Mouse (Mus musculus) heart, adult 18-20 months (tissue): ENCODE measurements at regions not wholly inside any gene's neighbourhood (a gene's known extent, or its start where the extent isn't known, plus 50 kb on each side); places are given as distances from the start of the nearest gene placed in this dataset.

Experiments used
- DNase-seq, 2 experiments: peaks; one replicate each; pipeline ENCODE4 v3.0.0; 2021 to 2022; ENCODE audit warnings: mixed read lengths in 1 of 2

- DNase-seq, result no peak
Observed at GRCm38 (mm10) chr2:74349809-74350208, 229.4 kb downstream of the Lnpk start.

- no peak for DNase-seq
Observed at GRCm38 (mm10) chr2:74306301-74306700, 272.9 kb downstream of the Lnpk start.

DNA sequence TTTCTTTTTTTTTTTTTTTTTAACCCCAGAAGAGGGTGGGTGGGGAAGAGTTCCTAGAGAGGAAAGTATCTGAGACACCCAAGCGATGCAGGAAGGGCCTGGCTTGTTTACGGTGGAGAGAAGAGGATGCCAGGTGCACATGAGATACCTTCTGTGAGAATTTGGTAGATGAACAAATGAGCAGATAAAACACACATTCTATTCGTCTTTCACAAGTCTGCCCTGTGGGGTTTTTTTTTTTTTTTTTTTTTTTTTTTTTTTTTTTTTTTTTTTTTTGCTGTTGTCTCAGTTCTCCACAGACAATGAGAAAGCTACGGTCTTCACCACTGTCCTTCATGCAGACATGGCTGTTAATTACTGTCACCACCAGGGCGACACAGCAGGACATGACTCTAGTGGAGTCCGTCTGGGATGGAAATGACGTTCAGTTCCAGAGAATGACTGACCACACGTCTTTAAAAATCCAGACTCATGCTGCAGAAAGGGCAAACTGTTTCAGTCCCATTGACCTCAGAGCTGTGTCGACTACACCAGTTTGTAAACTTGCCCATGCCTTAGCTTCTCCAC is 278.3 kb downstream of the Lnpk start:
- no peak for DNase-seq

DNA sequence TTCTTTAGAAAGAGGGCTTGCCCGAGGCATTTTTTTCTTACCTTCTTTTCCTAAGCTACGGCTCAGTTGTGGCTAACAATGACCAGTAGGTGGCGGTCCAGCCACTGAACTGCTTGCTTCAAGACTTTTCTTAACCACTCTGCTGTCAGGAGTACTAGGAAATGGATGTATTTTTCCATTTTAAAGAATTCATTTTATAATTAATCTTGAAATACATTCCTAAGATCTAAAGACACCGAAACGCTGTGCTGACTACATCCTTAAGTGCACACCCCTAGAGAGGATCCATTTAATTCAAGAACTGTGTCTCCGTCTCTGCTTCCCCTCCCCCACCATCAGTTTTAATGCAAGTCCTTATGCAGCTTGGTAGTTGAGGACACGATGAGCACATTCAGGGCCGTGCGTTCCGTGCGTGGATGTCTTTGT is 278.9 kb downstream of the Lnpk start:
- DNase-seq, result peak; percentile 16 to 56

GRCm38 (mm10) chr2:74292641-74293040 is 286.6 kb downstream of the Lnpk start:
- no peak for DNase-seq

DNA sequence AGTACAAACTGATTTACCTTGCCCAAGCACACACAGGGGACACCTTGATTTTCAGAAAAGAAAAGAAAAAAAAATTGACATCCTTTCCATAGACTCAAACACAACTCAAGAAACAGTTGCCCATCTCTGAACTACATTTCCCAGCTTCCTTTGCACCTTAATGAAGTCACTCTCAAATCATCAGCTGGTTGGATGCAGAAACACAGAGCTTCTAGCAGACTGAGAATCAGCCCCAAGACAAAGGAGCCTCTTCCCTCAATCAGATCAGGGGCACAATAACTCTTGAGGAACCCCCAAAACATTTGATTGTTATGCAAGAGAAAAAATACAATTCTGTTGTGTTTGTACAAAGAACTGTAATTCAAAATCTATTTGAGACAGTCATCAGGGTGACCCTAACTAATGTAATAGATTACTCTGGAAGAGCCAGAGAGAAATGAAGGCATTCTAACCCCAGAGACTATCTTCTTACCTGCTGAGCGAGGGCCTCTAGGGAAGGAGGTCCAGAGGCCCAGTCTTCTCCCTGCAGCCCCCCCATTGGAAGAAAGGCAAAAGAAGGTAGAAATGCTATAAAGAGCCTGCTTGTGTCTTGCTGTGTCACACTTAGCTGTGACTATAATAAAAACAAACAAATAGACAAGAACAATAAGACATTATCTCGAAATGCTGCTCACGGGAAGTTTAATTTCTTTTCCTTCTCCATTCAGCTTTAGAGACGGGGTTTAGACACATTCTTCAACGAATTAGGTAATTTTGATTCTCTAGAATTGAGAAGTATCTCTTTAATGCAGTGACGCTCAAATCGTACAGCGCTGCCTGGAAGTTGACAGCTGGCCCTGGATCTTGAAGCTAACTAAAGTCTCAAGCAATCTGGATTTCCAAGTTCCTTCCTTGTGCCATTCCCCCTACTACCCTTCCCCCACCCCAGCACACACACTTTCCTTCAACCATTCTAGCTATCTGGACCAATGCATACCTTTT is 287.5 kb downstream of the Lnpk start:
- DNase-seq, result no peak

- no peak for DNase-seq
Observed at GRCm38 (mm10) chr2:74285624-74286023, 293.6 kb downstream of the Lnpk start.

DNA sequence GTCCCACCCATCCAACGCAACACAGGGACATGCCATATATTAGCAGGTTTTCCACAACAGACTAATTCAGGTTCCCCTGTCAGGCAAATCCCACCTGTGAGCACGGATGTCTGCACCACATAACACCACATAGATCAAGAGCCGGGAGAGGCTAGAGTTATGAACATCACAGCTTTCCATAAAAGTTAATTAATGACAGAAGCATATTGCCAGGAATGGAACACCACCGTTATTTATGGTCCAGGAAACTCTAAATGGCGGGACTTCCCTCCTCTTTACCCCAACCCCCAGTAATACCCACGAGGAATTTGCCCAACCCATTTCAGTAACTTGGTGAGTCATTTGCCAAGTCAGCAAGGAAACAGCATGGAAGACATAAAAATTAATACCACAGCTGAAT is 314.3 kb downstream of the Lnpk start:
- no peak for DNase-seq

GRCm38 (mm10) chr2:74257034-74257781 is 322.0 kb downstream of the Lnpk start:
- no peak for DNase-seq

GRCm38 (mm10) chr2:74247521-74247920 is 331.7 kb downstream of the Lnpk start:
- peak in 1 of 2 experiments; percentile 1 for DNase-seq

GRCm38 (mm10) chr2:74246631-74247030 is 332.6 kb downstream of the Lnpk start:
- DNase-seq, result no peak

DNA sequence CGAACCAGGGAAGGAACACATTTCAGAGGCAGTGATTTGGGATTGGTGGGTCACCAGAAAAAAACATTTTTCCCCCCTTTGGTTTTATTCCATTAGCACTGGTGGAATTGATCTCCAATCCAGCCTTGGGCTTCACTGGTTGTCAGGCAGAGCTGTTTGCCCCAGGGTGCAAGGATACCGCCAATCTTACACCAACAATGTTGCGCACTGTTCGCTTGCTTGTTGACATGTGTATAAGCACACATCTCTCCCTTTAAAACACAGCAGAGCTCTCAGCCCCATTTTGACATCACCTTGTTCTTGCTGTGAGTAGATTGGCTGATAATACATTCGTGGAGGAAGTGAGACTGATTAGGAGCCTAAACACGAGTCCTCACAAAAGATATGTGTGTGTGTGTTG is 333.1 kb upstream of the Atp5g3 start:
- no peak for DNase-seq

DNA sequence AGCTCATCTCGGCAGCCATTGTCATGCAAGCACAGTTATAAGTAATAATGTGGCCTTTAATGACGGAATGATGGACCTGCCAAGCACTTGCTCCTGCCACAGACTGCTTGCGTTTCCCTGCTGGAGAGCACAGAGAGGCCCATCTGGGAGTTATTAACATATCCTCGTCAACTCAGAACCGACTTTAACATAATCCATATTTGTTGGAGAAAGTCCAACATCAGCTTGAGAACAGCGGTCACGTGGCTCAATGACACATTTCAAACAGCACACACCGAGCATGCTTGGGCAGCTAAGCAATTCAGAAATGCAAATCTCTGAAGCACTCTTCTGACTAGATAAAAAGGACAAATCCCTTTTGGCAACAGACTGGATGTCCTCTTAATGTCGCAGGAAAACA is 332.7 kb upstream of the Atp5g3 start:
- no peak for DNase-seq

DNA sequence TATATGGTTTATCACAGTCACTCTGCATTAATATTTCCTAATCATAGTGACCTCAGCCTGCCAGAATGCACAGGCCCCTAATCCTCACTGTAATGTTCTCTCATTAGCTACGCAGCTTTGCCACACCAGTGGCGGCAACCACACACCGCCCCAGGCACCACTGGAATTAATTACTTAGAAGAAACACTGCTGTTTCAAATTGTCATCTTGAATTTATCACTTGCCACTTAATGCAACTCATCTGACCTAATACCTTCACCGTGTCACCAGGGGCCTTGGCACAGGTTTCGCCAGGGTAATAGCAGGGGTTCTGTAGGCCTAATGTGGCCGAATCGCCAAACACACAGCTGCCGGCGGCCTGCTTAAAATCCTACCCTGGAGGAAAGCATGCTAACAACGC is 328.5 kb upstream of the Atp5g3 start:
- no peak for DNase-seq

DNA sequence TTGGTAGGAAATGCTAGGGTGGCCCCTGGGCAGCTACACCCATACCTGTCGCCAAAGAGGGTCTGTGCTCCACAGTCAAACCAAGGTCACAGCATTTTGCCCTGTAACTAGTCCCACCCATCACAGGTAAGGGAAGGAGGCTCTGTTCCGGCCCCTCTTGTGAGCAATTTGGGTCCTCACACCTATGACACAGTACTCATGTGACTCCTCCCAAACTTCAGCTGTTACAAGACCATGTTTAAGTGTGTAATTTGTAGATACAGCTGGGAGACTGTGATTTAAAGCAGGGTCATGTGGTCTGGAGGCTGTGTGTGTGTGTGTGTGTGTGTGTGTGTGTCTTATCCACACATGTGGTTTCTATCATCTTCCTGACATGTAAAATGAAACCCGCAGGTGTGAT is 306.3 kb upstream of the Atp5g3 start:
- no peak for DNase-seq

DNA sequence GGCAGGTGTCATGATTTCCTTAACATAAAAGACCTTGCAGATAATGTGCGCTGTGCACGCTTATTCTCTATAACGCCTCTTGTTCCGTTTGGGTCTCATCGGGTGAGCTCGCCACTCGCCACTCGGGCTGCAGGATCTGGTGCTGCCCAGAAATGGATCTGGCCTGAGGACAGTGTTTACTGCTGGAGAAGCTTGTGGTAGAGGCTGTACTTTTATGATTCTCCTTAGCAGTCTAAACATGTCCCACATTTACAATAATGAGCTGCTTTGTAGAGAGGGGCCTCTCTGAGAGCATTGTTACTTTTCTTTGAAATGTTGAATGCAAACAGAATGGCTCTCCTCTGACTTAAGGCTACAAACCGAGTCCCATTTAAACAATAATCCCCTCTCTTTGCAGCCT is 299.1 kb upstream of the Atp5g3 start:
- DNase-seq, result no peak

DNA sequence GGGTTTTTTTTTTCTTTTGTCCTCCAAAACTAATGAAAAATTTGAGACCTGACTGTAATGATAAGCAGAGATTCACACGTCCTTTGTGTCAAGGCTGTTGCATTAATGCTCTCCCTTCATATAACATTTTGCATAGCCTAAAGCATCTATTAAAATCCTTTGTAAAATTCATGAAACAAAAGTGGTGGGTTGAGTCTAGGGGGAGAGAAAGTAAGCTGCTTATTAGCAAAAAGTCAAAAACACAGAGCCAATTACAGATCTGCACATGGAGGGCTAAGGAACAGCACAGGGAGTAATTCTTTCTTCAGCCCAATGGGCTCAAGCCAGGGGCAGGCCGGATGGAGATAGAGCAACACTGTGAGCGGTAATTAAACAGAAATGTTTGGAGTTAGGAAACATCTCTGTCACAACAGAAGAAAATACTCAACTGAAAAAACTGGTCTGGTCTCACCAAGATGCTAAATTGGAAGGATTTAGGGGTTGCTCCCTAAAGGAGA is 298.3 kb upstream of the Atp5g3 start:
- no peak for DNase-seq

GRCm38 (mm10) chr2:74207440-74207839 is 296.3 kb upstream of the Atp5g3 start:
- DNase-seq, result no peak

DNA sequence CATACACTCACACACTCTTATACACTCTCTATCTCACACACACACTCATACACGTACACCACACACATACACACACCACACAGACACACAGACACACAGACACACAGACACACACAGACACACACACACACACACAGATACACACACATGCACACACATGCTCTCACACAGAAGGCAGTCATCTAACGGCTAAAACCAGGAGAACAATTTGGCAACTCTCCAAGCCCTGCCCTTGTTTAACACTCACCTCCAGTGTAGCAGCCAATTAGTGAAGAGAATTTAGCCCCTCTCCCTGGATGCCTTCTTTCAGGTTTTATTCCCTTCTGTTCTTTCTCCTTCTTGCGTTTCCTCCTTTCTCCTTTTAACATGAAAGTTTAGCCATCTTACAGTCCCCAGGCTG is 291.6 kb upstream of the Atp5g3 start:
- DNase-seq, result no peak

GRCm38 (mm10) chr2:74201608-74202323 is 290.6 kb upstream of the Atp5g3 start:
- DNase-seq, result peak; percentile 2 to 8

DNA sequence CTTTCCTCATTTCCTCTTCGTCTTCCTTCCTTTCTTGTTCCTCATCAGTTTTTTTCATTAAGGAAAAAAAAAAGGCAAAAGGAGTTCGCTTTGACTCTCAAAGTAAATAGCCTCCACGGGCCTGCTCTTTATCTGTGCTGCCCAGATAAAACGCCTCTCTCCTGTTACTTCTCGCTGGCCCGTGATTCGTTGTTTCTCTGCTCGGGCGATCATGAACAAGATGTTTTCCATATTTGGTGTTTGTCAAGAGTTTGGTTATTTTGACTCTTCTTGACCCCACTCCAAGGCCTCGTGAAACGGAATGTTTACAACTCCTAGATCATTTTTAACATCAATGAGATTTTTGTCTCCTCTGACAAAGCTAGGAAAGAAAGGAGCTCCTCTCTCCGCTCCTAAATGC is 288.4 kb upstream of the Atp5g3 start:
- DNase-seq, result no peak
